Mouse (Mus musculus): Measurements from ENCODE around the gene Traf3. TPM values are rescaled to one million over a fixed set of nuclear protein-coding genes. Genes with fewer than 3 reads are reported as not detected.
A peak's percentile ranks its signal among the peaks of the same experiment; 100 is the strongest.

Gene Traf3
- polyA plus RNA-seq, 1 experiment from 2014 or later = 17.3 TPM

DNA sequence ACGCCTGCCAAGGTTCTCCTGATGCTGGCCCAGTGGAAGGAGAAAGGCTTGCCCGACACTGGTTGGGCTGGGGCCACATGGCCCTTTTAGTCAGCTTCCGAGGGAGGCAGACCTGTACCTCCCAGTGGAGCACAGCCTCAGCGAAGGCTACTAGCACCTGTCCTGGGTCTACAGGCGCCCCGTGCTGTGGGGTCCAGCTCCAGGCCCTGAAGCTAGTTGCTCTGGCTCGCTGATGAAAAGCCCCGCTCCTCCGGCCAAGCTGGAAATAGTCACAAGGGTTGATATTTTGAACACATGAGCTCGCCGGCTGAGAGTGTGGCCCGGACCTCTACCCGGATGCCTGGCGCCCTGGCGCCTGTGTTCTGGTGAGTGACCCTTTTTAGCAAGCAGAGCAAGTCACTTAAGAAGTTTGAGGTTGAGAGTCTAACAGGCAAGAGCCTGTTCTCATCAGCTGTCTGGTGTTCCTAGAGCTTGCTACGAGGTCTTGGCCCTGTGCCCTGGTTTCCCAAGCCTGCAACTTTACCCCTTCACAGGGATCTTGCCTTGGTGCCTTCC lies 22.6 kb upstream of the Traf3 start:
- Histone ChIP-seq H3K9me3 (no peaks in the 10 kb centered on the region), H3K27ac (replicated peaks) (peak overlapping the region; percentile 83), H3K4me2 (replicated peaks) (peak overlapping the region; percentile 33), H3K4me3 (0 out of 2 replicates have a peak overlapping the region, but pooled peaks have one; percentile 3), H3K4me1 (peaks cover 31% of the 10 kb centered on the region), H3K27me3 (no peaks in the 10 kb centered on the region), H3K9ac (replicated peaks) (0 out of 2 replicates have a peak overlapping the region, but pooled peaks have one; percentile 5), H3K36me3 (no peaks in the 10 kb centered on the region)
- peak; percentile 49 for ATAC-seq (replicated peaks)
- 46% methylated on average over 16 of the region's 16 CpGs for WGBS

DNA sequence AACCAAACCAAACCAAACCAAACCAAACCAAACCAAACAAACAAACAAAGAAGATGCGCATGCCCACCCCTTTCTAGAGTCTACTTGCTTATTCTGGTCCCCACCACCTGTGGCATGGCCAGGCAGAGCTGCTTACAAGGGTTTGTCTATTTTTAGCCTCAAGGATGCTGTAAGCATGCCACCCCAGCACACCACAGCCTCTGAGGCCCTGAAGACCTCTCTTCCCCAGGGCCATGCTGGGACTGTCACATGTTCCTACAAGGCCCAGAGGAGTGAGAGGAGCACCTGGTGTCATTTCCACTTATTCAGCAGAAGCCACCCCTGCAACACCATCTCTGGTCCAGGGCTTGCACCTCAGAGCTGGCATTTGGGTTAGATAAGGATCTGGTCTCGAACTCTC lies 21.6 kb upstream of the Traf3 start:
- no peaks in the 10 kb centered on the region for H3K36me3 ChIP-seq
- no peak overlapping the region for H3K27ac ChIP-seq (replicated peaks)
- no peak overlapping the region for H3K4me2 ChIP-seq (replicated peaks)
- no peaks in the 10 kb centered on the region for H3K27me3 ChIP-seq
- H3K4me3 ChIP-seq = no peak overlapping the region
- ATAC-seq (replicated peaks) = no peak
- peaks cover 31% of the 10 kb centered on the region for H3K4me1 ChIP-seq
- no peaks in the 10 kb centered on the region for H3K9me3 ChIP-seq
- 89% methylated on average over 2 of the region's 2 CpGs for WGBS
- no peak overlapping the region for H3K9ac ChIP-seq (replicated peaks)

DNA sequence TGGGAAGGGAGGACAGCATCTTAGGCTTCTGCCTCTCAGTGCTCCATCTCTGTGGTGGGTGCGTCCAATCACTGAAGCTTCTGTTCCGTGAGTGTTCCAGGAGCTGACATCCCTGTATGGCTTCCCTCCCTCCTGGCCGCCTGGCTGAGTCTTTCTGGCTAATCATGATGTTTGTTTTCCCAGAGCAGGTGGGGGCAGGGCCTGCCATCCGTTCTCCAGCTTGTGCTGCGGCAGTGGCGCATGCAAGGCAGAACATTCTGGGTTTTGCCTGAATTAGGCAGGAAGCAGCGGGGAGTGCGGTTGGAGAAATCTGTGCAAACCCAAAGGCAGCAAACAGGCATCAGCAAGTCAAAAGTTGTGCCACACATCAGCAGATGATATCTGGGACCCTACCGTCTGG lies 20.9 kb upstream of the Traf3 start:
- H3K27me3 ChIP-seq = no peaks in the 10 kb centered on the region
- 43% methylated on average over 9 of the region's 9 CpGs for WGBS
- H3K9me3 ChIP-seq = no peaks in the 10 kb centered on the region
- peak; percentile 43 for ATAC-seq (replicated peaks)
- H3K4me3 ChIP-seq = no peak overlapping the region
- H3K4me1 ChIP-seq = peaks cover 31% of the 10 kb centered on the region
- H3K4me2 ChIP-seq (replicated peaks) = no peak overlapping the region
- H3K36me3 ChIP-seq = no peaks in the 10 kb centered on the region
- no peak overlapping the region for H3K9ac ChIP-seq (replicated peaks)
- peak overlapping the region; percentile 36 for H3K27ac ChIP-seq (replicated peaks)

DNA sequence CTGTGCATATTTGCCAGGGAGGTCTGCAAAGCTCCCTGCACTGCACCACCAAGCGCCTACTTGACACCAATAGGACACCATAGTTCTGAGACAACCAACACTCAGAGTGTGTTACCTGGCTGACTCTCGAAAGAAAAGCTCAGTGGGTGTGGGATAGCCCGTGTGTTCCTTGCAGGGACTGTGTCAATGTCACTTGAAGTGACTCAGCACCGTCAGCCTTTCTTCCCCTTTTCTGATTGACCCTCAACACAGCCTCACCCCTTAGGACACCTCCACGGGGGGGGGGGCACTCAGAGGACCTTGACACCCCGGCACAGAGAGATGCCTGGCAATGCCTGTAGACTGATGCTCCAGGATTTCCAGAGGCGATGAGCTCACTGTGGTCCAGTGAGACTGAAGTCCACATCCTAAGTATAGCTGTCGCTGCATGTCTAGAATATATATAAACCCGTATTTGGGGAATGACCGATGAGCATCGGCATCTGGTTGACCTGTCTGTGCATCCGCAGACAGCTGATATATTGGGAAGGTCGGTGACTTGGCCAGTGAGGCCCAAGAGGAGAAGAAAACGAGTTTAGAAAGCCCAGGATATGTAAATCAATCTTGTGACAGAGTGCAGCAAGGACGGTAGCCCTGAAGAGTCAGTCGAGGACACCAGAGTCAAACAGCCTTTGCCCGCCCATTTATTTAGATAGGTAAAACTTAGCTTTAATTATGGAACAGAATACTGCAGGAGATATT lies 16.5 kb upstream of the Traf3 start:
- no peak overlapping the region for H3K4me3 ChIP-seq
- 72% methylated on average over 17 of the region's 17 CpGs for WGBS
- peaks cover 21% of the 10 kb centered on the region for H3K4me1 ChIP-seq
- no peaks in the 10 kb centered on the region for H3K27me3 ChIP-seq
- no peak overlapping the region for H3K27ac ChIP-seq (replicated peaks)
- H3K4me2 ChIP-seq (replicated peaks) = no peak overlapping the region
- ATAC-seq (replicated peaks) = no peak
- no peak overlapping the region for H3K9ac ChIP-seq (replicated peaks)
- no peaks in the 10 kb centered on the region for H3K36me3 ChIP-seq
- H3K9me3 ChIP-seq = no peaks in the 10 kb centered on the region

DNA sequence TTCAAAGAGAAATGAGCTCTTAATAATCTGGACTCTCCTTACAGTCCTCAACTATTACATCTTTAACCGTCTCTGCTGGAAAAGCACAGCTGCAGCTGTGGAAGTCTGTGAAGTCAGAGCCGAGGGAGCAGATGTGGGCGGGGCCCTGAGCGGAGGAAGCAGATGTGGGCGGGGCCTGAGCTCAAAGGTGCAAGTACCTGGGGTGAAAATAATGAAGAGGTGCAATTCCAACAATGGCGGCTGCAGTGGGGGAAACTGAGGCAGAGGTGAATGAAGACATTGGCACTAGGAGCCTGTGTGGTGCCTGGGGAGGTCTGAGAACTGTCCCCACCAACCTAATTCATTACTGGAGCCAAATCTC lies 16.0 kb upstream of the Traf3 start:
- Histone ChIP-seq H3K9me3 (no peaks in the 10 kb centered on the region), H3K36me3 (no peaks in the 10 kb centered on the region), H3K4me3 (no peak overlapping the region), H3K27ac (replicated peaks) (no peak overlapping the region), H3K9ac (replicated peaks) (no peak overlapping the region), H3K4me2 (replicated peaks) (no peak overlapping the region), H3K27me3 (no peaks in the 10 kb centered on the region), H3K4me1 (peaks cover 15% of the 10 kb centered on the region)
- WGBS = 13% methylated on average over 6 of the region's 6 CpGs
- no peak for ATAC-seq (replicated peaks)

DNA sequence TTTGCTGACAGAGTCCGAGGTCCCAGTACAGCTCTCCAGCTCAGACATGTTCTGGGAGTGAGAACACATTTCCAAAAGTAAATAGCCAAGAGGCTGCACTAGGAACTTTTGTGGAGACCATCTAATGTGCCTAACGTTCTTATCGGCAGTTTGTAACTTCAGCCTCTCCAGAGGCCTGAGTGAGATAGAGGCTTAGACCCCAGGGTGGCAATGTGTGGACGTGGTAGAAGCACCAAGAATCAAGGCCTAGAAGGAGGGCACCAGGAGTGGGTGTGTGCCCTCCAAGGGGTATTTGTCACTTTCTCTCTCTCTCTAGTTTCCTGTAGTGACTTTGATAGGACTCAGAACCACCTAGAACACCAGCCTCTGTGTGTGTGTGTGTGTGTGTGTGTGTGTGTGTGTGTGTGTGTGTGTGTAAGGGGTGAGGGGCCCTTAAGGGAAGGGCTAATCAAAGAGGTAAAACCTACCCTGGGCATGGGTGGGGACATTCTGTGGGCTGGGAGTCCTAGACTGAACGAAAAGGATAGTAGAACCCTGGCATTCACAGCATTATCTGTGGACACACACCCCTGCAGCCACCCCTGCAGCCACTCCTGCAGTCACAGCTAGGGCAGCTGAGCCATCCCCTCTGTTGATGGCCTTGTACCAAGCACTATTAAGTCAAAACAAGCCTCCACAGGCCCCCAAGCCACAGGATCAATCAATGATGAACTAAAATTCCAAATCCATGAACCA lies 14.6 kb upstream of the Traf3 start:
- Histone ChIP-seq H3K4me3 (no peak overlapping the region), H3K9me3 (no peaks in the 10 kb centered on the region), H3K27me3 (no peaks in the 10 kb centered on the region), H3K27ac (replicated peaks) (no peak overlapping the region), H3K4me1 (peaks cover 8% of the 10 kb centered on the region), H3K36me3 (no peaks in the 10 kb centered on the region), H3K4me2 (replicated peaks) (no peak overlapping the region), H3K9ac (replicated peaks) (no peak overlapping the region)
- 87% methylated on average over 5 of the region's 5 CpGs for WGBS
- no peak for ATAC-seq (replicated peaks)

DNA sequence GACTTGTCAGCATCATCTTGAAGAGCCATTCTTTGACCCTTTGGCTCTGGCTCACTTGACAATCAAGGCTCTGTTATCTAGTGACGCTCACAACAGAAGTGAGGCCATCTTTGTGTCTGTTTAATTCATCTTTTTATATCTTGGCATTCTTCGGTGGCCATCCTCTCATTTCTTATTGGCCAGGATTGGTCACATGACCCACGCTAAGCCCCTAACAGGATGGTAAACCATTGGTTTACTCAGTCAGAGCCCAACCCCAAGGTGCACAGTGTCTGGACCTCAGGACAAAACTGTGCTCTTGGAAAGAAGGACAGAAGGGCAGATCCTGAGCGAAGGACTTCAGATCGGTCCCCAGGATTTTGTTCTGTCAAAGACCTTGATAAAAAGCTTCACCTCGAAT lies 13.6 kb upstream of the Traf3 start:
- 85% methylated on average over 6 of the region's 6 CpGs for WGBS
- Histone ChIP-seq H3K27ac (replicated peaks) (no peak overlapping the region), H3K27me3 (no peaks in the 10 kb centered on the region), H3K36me3 (no peaks in the 10 kb centered on the region), H3K9ac (replicated peaks) (no peak overlapping the region), H3K4me1 (peaks cover 8% of the 10 kb centered on the region), H3K9me3 (no peaks in the 10 kb centered on the region), H3K4me3 (no peak overlapping the region), H3K4me2 (replicated peaks) (no peak overlapping the region)
- no peak for ATAC-seq (replicated peaks)

DNA sequence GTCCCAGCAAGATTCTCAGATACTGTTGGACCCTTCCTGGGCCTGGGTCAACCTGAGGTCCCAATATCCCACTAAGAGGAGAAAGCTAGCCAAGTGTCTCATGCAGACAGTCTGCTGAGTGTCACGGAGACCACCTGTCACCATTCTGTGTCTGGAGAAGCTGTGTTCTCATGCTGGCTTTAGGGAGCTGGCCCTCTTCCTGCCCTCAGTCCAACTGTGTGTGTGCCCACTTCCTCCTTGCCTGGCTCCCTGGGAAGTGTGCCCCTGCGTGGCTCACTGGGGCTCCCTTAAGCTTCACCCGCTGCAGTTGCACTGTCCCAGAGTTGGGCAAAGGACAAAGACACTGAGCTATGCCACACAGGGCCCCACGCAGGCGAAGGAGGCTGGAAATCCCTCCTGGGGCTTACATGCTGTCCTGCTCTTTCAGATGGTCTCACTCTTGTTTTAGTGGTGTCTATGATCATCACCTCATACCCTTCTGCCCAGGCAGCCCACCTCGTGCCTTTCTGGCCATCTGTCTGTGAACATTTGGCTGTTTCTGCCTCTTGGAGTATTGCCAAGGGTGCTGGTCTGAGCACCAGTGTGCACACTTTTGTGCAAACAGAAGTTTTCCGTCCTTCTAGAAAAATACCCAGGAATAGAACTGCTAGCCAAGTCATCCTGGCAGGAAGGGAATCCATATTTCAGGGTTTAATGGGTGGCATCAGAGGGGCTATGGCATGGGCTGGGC lies 13.0 kb upstream of the Traf3 start:
- no peak overlapping the region for H3K9ac ChIP-seq (replicated peaks)
- no peaks in the 10 kb centered on the region for H3K9me3 ChIP-seq
- no peak for ATAC-seq (replicated peaks)
- H3K4me3 ChIP-seq = no peak overlapping the region
- H3K27ac ChIP-seq (replicated peaks) = no peak overlapping the region
- WGBS = 55% methylated on average over 7 of the region's 7 CpGs
- H3K27me3 ChIP-seq = no peaks in the 10 kb centered on the region
- H3K4me2 ChIP-seq (replicated peaks) = no peak overlapping the region
- peaks cover 8% of the 10 kb centered on the region for H3K4me1 ChIP-seq
- no peaks in the 10 kb centered on the region for H3K36me3 ChIP-seq

DNA sequence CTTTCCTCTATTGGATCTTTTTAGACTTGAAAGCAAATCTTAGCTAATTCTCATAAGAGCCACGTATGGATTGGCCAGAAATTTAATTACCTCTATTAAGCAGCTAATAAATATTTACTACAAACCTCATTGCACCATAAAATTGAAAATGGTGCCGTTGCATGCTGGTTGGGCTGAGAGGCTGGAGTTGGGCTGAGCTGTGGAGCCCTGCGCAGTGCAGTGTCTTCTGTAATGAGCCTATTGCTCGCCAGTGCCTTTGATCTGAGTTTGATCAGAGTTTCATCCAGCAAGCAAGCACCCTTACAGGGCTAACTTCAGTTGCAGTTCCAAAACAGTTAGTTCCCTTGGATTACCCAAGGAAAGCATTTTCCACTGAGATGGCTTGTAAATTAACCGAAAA lies 12.2 kb upstream of the Traf3 start:
- H3K27ac ChIP-seq (replicated peaks) = no peak overlapping the region
- WGBS = 71% methylated on average over 5 of the region's 5 CpGs

DNA sequence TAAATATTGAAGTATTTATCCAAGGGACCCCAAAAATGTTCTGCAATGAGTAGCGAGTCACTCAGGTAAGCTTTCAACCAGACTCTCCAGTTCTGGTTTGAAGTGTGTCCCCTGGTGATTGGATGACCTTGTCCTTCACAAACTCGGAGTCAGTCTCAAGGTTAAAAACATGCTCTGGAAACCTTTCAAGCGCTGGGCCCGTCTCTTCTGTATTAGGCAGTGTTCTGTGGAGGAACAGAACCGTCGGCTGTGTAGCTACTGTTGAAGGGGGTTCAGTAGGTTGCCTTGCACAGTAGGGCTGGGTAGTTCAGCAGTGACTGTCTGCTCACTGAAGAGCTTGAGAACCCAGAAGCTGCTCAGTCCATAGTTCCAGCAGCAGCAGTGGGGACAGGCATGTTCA lies 11.5 kb upstream of the Traf3 start:
- Histone ChIP-seq H3K4me2 (replicated peaks) (no peak overlapping the region), H3K9me3 (no peaks in the 10 kb centered on the region), H3K27me3 (no peaks in the 10 kb centered on the region), H3K27ac (replicated peaks) (no peak overlapping the region), H3K36me3 (no peaks in the 10 kb centered on the region), H3K4me1 (peaks cover 8% of the 10 kb centered on the region), H3K4me3 (no peak overlapping the region), H3K9ac (replicated peaks) (no peak overlapping the region)
- 91% methylated on average over 6 of the region's 6 CpGs for WGBS
- ATAC-seq (replicated peaks) = no peak

More for the DNA sequence above, 12.2 kb upstream of the Traf3 start:
- H3K4me2 ChIP-seq (replicated peaks) = no peak overlapping the region
- H3K9me3 ChIP-seq = no peaks in the 10 kb centered on the region
- no peak overlapping the region for H3K9ac ChIP-seq (replicated peaks)
- no peaks in the 10 kb centered on the region for H3K27me3 ChIP-seq
- H3K4me1 ChIP-seq = peaks cover 8% of the 10 kb centered on the region
- no peak for ATAC-seq (replicated peaks)
- no peak overlapping the region for H3K4me3 ChIP-seq
- no peaks in the 10 kb centered on the region for H3K36me3 ChIP-seq

DNA sequence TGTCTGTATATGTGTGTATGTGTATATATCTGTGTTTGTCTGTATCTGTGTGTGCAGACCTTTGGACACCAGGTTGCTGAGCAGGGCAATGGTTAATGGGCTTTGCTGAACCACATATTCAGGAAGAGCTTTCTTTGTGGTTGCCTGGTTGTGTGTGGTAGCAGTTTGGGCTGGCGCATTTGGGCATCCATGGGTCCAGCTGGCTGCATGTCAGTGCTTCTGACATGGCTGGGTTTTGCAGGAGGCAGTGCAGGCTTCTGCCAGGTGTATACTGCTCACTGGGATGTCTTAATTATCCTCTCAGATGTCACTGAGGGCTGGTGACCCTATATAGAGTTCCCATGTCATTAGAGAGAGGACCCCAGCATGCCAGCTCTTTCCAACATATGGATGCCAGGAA lies 10.4 kb upstream of the Traf3 start:
- no peak overlapping the region for H3K4me3 ChIP-seq
- no peak for ATAC-seq (replicated peaks)
- no peak overlapping the region for H3K27ac ChIP-seq (replicated peaks)
- no peaks in the 10 kb centered on the region for H3K9me3 ChIP-seq
- no peaks in the 10 kb centered on the region for H3K27me3 ChIP-seq
- 90% methylated on average over 1 of the region's 1 CpGs for WGBS
- peaks cover 8% of the 10 kb centered on the region for H3K4me1 ChIP-seq
- no peaks in the 10 kb centered on the region for H3K36me3 ChIP-seq
- H3K9ac ChIP-seq (replicated peaks) = no peak overlapping the region
- H3K4me2 ChIP-seq (replicated peaks) = no peak overlapping the region
